Mouse (Mus musculus) ovary, postnatal 10 days (tissue): ENCODE data around the gene Zkscan3.

Experiments
- DNase-seq: peaks from one replicate; pipeline ENCODE4 v3.0.0; 2022; ENCODE audit warnings: low spot score

The Zkscan3 gene

GRCm38 (mm10) chr13:21402287-21402846, at the start of gene Zkscan3:
TSS of gene Zkscan3 (minus strand) at chr13:21402755.
- DNase-seq: peak; percentile 68

- DNase-seq: no peak
These were observed 45.5 kb upstream of the Zkscan3 start for GRCm38 (mm10) chr13:21447856-21448614.

- DNase-seq: no peak
These were observed 44.2 kb upstream of the Zkscan3 start for GRCm38 (mm10) chr13:21446796-21447195.

- DNase-seq: no peak
These were observed 38.6 kb upstream of the Zkscan3 start for GRCm38 (mm10) chr13:21441207-21441572.

DNA sequence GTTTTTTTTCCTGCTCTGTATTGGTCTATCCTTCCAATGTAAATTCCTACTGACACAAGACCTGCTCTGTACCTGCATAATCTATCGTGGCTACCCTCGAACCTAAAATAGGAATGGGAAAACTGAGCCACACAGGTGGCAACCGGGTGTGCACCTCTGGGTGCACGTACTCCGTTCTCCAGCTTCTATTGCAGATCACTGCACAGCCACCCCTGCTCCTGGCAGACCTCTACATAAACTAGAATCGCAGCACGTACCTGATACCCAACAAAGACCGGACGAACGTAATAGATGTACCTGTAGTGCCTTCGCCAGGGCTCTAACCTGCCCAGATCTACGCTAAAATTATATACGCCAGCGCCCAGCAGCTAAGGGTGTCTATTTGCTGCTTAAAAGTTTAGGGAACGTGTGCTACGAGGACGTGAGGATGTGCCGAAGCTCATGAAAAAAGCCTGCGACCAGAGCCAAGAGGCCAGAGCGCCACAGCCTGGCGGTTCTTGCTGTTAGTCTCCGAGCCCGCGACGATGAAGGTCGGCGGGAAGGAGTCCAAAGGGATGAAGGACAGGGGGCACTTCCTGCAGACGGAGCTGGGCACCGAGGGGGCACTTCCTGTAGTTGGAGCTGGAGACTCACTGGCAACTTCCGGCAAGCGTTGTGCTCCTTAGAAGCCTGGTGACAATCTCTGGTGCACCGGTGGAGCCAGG, 38.1 kb upstream of the Zkscan3 start, which contains the start of gene Pgbd1:
Pgbd1 (minus strand) TSS at position 556 of the 704 bp plus-strand sequence.
- DNase-seq: peak; percentile 15

- DNase-seq: no peak
These were observed 32.9 kb upstream of the Zkscan3 start for GRCm38 (mm10) chr13:21435476-21435875.

DNA sequence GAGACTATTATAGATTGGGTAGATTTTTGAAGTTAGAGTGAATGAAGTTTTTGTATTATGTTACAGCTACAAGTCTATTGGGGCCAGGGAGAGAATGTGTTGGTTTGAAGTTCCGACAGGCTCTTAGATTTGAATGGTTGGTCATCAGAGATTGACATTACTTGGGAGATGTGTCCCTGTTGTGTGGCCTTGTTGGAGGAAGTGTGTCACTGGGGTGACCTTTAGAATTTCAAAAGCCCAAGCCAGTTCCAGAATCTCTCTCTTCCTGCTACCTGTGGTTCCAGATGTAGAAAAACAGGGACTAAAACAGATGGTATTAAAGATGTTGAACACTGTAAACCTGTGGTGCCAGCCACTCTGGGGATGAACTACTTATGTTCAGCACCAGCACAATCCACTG, 25.1 kb upstream of the Zkscan3 start:
- DNase-seq: no peak

DNA sequence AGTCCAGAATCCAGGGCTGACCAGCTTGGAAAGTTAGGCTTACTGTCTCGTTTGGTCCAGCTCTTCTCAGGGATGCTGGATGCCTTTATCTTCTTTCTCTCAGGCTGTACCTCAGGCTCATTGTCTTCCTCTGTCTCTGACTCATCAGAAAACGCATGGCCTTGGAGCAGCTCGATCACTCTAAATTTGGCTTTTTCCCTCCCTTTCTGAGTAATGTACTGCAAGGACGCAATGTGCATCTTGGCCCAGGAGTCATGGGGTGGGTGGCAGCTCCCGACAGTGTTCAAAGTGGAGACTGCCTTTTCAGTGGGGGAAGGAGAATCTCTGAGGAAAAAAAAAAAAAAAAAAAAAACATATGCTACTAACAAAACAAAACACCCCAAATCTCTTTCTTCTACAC, 20.7 kb upstream of the Zkscan3 start:
- DNase-seq: no peak

DNA sequence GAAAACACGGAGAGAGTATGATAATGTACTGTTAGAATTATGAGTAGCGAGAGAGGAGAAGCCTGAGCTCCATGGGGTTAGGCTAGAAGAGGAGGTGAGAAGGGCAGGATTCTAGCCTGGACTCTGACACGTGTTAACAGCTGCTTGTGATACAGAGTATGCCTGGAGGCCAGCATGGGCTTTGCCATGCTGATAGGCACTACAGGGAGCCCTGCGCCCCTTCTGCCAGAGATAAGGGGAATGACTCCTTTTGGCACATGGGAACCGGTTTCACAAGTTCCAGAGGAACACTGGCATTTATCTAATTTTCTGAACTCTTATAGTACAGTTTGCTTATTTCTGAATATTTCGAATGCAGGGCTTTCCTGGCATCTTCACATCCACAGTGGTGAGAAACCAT, 16.3 kb upstream of the Zkscan3 start:
- no peak for DNase-seq

DNA sequence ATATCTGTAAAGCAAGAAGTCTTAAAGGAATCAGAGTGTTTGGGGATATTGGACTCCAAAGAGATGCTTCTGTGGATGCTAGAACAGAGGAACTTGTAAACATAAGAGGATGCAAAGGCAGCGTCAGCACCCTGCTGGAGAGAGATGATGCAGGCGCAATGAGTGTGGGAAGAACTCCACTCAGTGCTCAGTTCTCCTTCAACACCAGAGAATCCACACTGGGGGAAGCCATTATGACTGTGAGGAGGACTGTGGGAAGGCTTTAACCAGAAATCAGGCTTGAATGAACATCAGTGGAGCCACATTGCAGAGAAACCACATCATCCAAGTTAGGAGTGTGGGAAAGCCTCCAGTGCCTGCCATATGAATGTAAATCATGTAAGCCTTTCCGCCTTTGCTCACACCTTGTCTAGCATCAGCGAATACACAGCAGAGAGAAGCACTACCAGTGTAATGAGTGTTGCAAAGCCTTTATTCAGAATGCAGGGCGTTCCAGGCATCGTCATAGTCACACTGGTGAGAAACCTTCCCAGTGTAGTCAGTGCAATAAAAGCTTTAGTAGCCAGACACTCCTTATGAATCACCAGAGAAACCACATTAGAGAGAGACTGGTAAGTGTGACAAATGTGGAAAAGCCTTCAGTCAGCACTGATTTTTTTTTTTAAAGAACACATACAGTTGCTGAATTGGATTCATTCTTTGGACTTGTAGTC, 14.9 kb upstream of the Zkscan3 start:
- no peak for DNase-seq

DNA sequence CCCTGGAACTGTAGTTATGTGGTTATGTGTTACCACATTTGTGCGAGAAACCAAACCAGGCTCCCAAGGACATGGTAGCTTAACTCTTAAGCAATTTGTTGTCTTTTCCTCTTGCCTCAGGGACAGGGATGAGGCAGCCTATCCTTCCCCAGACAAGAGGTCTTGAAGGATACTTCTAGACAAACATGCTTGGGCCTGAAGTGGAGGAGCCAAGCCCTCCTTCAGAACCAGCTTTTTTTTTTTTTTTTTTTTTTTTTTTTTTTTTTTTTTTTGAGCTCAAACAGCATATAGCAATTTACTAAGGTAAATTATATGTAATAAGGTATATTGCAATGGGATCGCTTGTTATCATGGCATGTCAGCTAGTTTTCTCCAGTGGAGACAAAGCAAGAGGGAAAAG, 13.2 kb upstream of the Zkscan3 start:
- no peak for DNase-seq

DNA sequence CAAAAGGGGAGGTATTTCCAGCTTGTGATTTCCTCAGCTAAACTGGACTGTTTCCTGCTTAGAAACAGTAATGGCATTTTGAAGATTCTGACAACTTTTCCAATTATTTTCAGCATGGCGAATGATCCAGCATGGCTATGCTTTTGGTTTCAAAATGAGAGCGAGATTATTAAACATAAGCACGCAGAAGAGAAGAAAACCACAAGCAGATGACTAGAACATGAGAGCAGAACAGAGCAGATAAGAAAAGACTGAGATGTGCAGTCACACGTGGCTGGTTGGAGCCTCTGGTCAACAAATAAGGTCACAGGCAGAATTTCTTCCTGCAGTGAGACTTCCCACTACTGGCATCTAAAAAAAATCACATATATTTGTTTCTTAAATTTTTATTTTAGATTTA, 12.7 kb upstream of the Zkscan3 start:
- no peak for DNase-seq

- DNase-seq: no peak
These were observed 12.0 kb upstream of the Zkscan3 start for GRCm38 (mm10) chr13:21414231-21415212.

- DNase-seq: no peak
These were observed 6.4 kb upstream of the Zkscan3 start for GRCm38 (mm10) chr13:21408805-21409459.

- peak; percentile 55 for DNase-seq
These were observed 5.6 kb upstream of the Zkscan3 start for GRCm38 (mm10) chr13:21407969-21408804.

GRCm38 (mm10) chr13:21407341-21407740, 4.8 kb upstream of the Zkscan3 start:
- DNase-seq: no peak

DNA sequence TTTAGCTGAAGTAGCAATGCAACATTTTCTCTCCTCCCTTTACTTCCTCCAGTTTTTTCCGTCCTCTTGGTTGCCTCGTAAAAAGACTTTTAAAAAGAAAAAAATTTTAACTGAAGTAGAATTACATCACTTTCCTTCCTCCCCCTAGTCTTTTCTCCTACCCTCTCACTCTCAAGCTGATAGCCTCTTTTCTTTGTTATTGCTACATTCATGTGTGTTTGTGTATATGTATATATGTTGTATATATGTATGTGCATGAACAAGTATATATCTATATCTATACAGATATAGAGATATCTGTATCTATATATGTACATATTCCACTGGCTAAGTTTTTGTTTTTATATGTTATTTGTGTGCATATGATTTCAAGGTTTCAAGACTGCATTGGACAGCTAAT, 293 bp upstream of the Zkscan3 start:
- DNase-seq: no peak

GRCm38 (mm10) chr13:21401636-21402286, 794 bp downstream of the Zkscan3 start:
- DNase-seq: no peak

DNA sequence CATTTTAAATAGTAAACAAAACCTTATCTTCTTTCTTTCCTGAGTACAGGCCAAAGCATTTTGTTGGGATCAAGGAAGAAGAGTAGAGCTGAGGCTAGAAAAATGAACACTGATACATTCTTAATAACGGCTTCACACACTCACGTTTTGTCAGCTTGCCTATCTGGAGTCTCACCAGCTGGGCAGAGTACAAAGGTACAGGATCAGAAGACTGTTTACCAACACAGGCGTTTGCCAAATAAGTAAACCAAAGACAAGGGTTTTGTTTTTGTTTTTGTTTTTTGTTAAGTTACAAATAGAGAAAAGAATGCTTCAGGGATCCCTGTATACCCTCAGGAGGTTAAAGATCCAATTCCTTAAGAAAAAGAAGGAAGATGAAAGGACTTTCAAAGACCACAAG, 1.4 kb downstream of the Zkscan3 start:
- DNase-seq: no peak
